Mouse (Mus musculus): ENCODE results near the gene Nell2.

DNA sequence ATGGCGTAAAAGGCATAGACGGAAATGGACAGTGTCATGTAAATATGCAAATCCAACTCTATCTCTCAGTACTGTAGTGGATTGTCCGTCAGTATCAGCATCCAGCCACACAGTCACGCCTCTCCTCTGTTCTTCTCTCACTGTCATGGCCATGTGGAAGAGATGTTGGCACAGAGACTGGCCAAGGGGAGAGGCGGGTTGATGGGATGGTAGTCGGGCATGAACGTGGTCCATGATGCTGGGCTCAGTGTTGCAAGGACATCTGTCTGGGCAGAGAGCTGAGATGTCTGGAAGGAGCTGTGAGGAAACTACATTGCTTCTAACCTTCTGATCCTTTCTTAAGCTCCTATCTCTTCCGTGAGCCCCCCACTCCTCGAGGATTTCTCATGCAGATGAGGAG is 485.9 kb downstream of the Nell2 start:
- no peak for TF ChIP-seq CTCF (IDR thresholded peaks at IDR 0.05; ENCODE audit: extremely low read depth, insufficient read depth, insufficient read length, insufficient replicate concordance)
- TF ChIP-seq POLR2A (IDR thresholded peaks at IDR 0.05; ENCODE audit: low read depth, low read length): no peak
